Mouse (Mus musculus) gastrocnemius, postnatal 25 days (tissue): ENCODE measurements around the gene Olfr944. TPM values are rescaled to one million over a fixed set of nuclear protein-coding genes. Genes with fewer than 3 reads are reported as not detected.

Experiments used
- DNase-seq: peaks from one replicate; pipeline ENCODE4 v3.0.0; 2022
- long read RNA-seq, 2 experiments: library from polyadenylated mRNA; stranded (forward); transcript quantifications; one replicate each; pipeline ENCODE4 v2.0.0; 2021
- total RNA-seq, 2 experiments: library from RNA; stranded (reverse); gene quantifications; 1 replicate in 1 of 2; 2 replicates in 1 of 2; pipeline ENCODE4 v1.2.3; 2021

The Olfr944 gene
- total RNA-seq: not detected
- long read RNA-seq, experiment 1: 0 reads
- long read RNA-seq, experiment 2: 0 reads

DNA sequence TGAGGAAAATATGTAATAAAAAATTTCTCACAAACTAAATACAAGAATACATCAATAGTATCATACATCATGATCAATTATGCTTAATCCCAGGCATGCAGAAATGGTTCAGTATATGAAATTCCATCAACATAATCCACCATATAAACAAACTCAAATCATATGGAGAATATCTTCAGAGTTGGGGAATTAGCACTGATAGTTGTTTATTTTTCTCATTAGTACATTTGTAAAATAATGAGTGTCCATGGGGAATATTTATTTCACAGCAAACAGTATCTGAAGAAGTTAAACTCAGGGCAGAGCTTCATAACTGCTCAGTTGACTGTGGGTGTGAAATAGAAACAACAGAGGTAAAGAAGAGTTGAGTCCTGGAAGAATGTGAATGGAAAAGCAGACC, at the start of gene Olfr944:
Gene Olfr944, plus strand, starts transcription at position 301 of the 400 bp plus-strand sequence.
- no peak for DNase-seq

DNA sequence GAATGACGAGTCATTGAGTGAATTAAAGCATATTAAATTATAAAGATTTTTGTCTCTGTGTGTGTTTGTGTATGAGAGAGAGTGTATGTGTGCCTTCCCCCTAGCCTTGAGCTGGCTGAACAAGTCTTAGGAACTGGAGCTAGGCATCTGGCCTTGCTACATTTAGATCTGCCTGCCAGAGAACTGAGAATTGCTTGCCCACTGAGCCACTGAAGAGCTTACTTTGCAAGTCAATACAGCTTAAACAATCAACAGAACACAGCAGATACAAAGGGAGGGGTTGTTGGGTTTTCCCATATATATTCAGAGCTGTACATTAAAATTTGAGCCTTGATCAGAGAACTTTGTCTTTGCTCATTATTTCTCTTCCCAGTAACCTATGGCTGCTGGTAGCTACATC, 49.3 kb upstream of the Olfr944 start:
- no peak for DNase-seq

DNA sequence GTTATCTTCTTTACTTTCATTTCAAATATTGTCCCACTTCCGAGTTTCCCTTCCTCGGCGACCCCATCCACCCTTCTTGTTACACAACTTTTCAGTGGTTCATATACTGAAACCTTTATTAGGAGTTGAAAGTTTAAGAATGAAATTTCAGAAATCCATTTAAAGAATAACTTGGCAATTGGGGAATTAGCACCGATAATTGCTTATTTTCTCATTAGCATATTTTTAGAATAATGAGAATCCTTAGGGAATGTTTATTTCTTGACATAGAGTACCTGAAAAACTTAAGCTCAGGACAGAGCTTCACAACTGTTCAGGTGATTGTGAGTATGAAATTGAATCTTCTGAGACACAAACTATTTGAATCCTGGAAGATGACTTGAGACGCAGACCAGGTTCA, 35.7 kb upstream of the Olfr944 start, which contains the start of gene Olfr943:
Gene Olfr943, plus strand, starts transcription at position 301 of the 400 bp plus-strand sequence.
- no peak for DNase-seq

DNA sequence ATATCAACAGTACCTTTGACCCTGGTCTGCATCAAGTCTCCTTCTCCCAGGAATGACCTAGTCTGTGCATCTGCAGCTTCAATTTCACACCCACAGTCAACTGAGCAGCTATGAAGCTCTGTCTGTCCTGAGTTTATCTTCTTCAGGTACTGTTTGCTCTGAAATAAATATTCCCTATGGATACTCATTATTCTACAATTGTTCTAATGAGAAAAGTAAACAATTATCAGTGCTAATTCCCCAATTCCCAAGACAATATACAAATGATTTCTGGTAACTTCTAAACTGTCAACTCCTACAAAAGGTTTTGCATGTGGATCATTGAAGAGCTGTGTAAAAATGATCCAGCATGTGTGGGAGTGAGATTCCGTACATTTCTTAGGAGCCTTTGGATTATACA, 48.2 kb downstream of the Olfr944 start, which contains the start of gene Olfr1537:
Gene Olfr1537, minus strand, starts transcription at position 101 of the 400 bp plus-strand sequence.
- no peak for DNase-seq

Other genes with a start within 250 kb of the Olfr944 start
- gene Olfr933, start 229.6 kb upstream of the Olfr944 start, total RNA-seq: not detected
- gene Olfr934, start 213.6 kb upstream of the Olfr944 start, total RNA-seq: not detected
- not detected for gene Olfr935, start 202.2 kb upstream of the Olfr944 start, total RNA-seq
- gene Olfr146, start 178.5 kb upstream of the Olfr944 start, total RNA-seq: not detected
- not detected for gene Olfr937, start 137.0 kb upstream of the Olfr944 start, total RNA-seq
- gene Olfr938, start 123.0 kb upstream of the Olfr944 start, total RNA-seq: not detected
- not detected for gene Olfr27, start 73.8 kb upstream of the Olfr944 start, total RNA-seq
- not detected for gene Olfr943, start 35.6 kb upstream of the Olfr944 start, total RNA-seq
- not detected for gene Olfr1537, start 48.1 kb downstream of the Olfr944 start, total RNA-seq
- gene Olfr945, start 74.9 kb downstream of the Olfr944 start, total RNA-seq: not detected
- not detected for gene Olfr948, start 124.1 kb downstream of the Olfr944 start, total RNA-seq
- not detected for gene Olfr951, start 185.5 kb downstream of the Olfr944 start, total RNA-seq
- not detected for gene Olfr952, start 225.2 kb downstream of the Olfr944 start, total RNA-seq